Comparison of ENCODE assay signal across 12 mouse cellular contexts in genomic region chr19:48771565-48771964, GRCm38 (mm10).
"Had no signal": no experiment of that assay in that cellular context is flagged by ENCODE, and none has a peak within 500 bp of the region (broad histone marks: within the 10 kb centered on the region; RNA-seq: fewer than 3 reads in every experiment).

No protein-coding gene starts in this region.

- DNase-seq: kidney, adult 18-20 months; kidney, adult 9 months; kidney, postnatal 14 days; kidney, postnatal 4 days; layer of hippocampus, postnatal 36 days; liver; lung, adult 18-20 months; lung, postnatal 10 days; lung, postnatal 36 days; right cerebral cortex, postnatal 25 days; spleen, adult 18-20 months; thymus, postnatal 36 days had no signal
